Mouse (Mus musculus): ENCODE data around the gene Dnajb3.

DNA sequence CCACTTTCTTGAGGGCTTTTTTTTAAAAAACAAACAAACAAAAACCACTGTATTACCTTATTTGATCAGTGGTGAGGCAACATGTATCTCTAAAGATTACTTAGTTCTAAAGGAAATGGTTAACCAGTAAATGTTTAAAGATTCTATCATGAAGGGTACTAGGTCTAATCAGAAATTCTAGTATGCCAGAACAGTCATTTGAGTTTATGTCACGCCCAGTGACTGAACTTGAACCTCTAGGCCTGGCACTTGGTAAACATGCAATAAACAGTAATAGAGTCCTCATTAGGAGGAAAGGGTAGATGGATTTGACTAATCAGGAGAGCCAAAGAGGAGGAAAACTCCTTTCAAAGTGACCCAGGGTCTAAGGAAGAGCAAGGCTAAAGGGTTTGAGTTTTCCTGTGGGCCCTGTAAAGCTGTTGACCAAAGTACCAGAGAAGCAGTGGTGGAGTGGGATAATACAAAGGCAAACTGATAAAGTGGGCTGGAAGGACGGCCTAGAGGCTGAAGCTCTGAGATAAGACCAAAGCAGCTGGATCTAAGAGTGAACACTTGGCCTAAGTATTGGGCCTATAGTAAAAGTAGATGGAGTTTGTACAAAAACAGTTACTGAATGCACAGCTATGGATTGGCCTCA lies 1.4 kb upstream of the Dnajb3 start:
- no peak for TF ChIP-seq POLR2A (IDR thresholded peaks at IDR 0.05; ENCODE audit: extremely low read depth, insufficient read depth, low read length)
- TF ChIP-seq CTCF (IDR thresholded peaks at IDR 0.05; ENCODE audit: extremely low read depth, insufficient read depth, low read length), result no peak
